Mouse (Mus musculus) layer of hippocampus, postnatal 25 days (tissue): ENCODE data around the gene Lrrc43. TPM values are rescaled to one million over a fixed set of nuclear protein-coding genes. Genes with fewer than 3 reads are reported as not detected.
A peak's percentile ranks its signal among the peaks of the same experiment; 100 is the strongest.
"Not testable (repeated sequence)": the region's sequence is repeated elsewhere in the genome, so short reads cannot be mapped to it uniquely, and the experiment has no call there.

Experiments used
- DNase-seq, 2 experiments: peaks; one replicate each; pipeline ENCODE4 v3.0.0; 2022; ENCODE audit warnings: mixed read lengths in 2 of 2, low spot score in 1 of 2; ENCODE audit errors: extremely low spot score in 1 of 2
- total RNA-seq, 2 experiments: library from RNA; stranded (reverse); gene quantifications; 2 replicates each; pipeline ENCODE4 v1.2.3; 2021

Gene Lrrc43
- total RNA-seq, result 1 to 10 TPM in 1 of 2 experiments, under 1 TPM in 1; 0.17 to 1.1 TPM

DNA sequence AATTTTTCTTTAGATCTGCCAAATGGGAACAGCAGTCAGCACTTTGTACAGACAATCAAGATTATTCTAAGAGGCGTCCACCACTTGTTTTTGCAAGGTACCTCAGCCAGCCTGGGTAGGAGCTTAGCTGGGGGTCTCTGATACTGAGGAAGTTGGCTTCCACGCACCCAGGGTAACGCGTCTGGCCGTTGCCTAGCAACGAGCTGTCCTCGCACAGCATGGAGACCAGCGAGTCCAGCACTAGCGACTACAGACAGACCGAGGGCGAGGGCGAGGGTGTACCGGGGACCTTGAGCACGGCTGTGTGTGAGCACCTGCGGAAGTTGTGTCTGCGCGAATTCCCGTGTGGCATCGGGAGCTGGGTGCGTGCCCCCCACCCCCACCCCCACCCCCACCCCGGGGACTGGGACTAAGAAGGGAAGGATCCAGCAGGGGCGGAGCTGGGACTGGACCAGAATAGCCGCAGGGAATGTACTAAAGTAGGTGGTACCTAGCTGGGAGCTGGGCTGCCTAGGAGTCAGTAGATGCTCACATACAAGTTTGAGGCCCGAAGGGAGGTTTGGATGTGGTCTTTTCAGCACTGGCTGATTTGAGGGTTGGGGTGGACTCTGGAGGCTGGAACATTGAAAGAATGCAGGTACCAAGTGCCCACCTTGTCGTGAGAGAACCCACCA, at the start of gene Lrrc43, which contains the start of gene Il31:
TSS of gene Lrrc43 (plus strand) at position 194 of the 674 bp plus-strand sequence.
TSS of gene Il31 (minus strand) at position 378 of the 674 bp plus-strand sequence.
- no peak for DNase-seq

DNA sequence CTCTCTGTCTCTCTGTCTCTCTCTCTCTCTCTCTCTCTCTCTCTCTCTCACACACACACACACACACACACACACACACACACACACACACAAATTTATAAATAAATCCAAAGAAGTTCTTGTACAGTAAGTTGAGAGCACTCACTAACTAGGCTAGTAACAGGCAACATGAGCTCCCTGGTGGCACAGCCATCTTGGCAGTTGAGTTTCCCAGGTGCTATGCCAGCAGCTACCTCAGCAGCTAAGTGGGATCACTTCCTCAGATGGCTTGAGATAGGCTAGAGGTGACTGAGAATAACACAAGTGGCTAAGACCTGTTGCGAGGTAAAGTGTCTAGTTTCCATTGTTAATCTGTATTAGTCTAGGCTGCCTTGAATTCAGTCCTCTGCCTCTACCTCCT, 49.8 kb upstream of the Lrrc43 start:
- DNase-seq, result no peak

DNA sequence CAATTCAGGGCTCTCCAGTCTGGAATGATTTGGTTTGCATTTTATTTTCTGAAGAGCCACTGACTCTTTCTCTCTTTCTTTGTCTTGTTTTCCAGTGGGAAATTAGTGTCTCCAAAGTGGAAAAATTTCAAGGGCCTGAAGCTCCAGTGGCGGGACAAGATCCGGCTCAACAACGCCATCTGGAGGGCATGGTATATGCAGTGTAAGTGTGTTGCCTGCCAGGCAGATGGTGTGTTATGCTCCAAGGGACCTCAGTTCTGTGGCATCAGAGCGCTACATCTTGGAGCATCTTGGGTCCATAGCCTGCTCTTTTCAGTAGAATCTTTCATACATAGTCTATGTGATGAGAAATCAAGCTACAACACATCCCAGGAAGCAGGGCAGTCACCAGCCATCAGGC, 49.2 kb upstream of the Lrrc43 start:
- peak in 1 of 2 experiments; percentile 48 for DNase-seq

DNA sequence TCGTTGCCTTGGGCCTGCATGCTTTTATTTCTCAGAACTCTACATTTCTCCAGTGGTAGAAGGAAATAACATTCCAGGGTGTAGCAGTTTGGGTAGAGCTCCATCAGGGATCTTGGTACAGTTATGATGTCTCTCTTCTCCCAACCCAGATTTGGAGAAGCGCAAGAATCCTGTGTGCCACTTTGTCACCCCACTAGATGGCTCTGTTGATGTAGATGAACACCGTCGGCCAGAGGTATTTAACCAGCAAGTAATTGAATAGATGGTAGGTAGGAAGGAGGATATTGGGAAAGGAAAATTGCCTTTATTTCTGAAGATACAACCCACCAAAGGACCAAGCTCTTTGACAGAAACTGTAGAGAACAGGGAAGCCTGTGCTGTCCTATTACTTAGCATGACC, 48.4 kb upstream of the Lrrc43 start:
- no peak for DNase-seq

DNA sequence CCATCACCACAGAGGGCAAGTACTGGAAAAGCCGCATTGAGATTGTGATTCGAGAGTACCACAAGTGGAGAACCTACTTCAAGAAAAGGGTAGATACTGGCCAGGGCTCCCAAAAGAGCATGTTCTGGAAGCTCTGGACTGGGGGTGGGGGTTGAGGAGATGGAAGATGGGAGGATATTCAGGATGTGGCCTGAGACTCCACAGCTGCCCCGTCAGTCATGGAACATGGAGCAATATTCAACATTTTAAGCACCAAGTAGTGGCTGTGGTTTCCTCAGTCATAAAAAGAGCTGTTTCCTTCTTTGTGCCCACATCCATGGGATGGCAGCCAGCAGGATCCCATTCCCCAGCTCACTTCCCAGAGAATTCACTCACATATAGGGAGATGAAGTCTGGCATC, 46.8 kb upstream of the Lrrc43 start:
- DNase-seq, result no peak

DNA sequence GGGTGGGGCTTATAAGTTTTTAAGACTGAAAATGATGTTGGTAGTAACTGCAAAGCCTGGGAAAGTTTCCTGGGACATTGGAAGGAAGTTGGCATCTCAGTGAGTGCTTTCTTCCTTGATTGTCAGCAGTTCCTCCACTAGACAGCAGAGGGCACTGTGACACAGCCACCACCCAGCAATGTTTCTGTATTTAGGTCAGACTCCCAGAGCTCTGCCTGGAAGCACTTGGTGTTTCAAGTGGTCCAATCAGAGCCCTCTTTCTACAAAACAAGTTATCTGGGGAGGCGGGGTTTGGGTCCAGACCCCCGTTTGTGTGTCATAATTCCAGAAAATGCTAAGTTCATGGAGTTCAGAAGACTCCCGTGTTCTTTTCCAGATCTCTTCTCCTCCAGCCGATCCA, 45.0 kb upstream of the Lrrc43 start:
- DNase-seq, result peak; percentile 50 to 76

DNA sequence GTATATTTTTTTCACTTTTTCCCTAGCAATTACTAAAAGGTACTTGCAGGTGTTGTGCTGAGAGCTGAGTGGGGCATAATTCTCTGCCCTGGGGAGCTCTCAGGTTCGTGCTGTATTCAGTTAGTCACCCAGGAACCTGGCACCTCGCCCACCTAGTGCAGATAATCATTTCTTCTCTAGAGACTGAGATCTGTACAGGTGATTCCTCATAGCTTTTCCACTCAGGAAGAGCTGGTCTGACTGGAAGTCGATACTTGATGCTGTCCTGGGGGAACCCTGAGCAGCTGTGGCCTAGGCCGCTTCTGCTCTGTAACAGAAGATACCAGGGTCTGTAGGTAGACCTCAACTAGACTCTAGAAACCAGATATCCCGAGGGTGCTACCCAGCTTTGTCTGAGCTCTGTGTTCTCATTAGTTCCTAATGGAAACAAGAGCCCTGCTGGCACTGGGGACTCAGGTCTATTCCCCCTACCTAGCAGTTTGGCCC, 44.2 kb upstream of the Lrrc43 start:
- DNase-seq, result no peak

DNA sequence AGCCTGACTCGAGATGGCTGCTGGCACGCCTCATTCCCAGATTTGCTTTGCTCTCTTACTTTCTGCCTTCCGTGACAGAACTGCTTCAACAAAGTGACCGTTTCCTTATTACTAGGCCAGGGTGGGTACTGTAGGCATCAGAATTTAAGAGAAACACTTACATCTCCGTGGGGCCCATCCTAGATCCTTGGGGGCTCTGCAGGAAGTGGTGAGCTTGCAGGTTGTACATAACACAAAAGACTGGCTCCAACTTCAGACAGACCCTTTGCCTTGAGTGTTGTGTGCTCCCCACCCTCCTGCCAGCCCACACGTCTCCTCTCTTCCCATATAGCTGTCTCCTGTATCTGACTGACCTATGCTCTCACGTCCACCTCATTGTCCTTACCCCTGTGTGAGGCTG, 37.2 kb upstream of the Lrrc43 start:
- DNase-seq, result no peak

DNA sequence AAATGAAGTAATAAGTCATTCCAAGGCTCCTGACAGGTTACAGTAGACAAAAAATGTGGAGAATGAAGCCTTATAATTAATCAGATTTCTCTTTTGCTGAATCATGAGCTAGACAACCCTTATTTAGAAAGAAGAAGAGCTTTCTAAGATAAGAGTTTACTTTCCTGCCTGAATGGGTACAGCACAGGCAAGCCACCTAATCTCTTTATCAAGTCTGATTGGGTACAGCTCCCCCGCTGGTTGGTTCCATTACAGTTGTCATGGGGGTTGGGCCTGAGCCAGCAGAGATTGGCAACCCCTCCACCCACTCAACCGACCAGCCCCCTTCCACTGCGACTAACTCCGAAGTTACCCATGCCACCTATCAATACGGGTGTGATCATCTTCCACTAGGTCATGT, 27.7 kb upstream of the Lrrc43 start:
- DNase-seq, result no peak

DNA sequence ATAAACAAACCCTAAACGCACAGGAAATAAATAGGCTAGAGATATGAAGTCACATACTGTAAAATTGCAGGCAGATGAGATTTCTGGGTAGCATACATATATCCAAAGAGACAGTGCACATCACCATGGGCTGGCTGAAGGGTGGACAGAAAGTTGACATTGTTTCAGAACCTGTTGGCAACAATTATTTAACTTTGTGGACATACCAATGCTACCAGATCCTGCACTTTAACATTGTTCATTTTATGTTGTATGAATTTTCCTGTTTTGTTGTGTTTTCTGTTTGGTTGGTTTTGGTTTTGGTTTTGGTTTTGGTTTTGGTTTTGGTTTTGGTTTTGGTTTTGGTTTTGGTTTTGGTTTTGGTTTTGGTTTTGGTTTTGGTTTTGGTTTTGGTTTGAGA, 24.5 kb upstream of the Lrrc43 start:
- no peak for DNase-seq

DNA sequence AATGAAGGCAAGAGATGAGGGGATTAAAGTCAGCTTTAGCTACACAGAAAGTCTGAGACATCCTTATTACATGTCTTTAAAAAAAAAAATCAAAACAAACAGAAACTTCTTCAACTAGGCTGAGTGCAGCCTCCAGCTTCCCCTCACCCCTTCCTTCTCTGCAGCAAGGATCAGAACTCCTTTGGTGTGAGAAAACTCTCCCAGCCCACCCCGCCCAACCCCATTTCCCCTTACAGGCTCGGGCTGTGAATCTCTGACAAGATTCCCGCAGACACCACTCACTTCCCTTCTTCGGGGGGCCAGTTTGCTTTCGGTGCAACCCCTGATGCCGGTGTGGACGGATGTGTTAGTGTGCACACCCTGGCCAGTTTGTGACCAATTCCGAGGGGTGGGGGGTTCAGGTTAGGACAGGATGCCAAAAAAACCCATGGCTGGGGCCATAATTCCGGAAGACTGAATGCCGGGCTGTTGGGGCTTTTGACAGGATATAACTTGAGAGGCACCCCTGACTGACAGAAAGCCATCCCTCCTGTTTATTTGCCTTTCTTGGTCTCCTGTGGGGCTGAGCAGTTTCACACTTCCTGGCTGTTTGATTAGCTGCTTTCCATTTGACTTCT, 18.2 kb upstream of the Lrrc43 start:
- no peak for DNase-seq

DNA sequence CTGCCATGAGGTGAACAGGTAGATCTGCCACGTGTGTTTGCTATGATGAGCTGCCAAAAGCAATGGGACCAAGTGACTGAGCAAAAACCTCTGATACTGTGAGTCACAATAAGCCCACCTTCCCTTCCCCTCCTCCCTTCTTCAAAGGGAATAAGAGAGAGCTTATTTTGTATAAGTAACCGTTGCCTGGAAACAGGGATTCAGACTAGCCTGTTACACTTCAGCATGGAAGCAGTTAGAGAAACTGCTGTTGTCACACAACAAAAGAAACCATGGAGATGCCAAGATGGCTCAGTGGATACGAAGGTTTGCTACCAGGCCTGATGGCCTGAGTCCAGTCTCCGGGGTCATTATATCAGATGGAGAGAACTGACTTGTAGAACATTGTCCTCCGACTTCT, 15.3 kb upstream of the Lrrc43 start:
- DNase-seq, result no peak

DNA sequence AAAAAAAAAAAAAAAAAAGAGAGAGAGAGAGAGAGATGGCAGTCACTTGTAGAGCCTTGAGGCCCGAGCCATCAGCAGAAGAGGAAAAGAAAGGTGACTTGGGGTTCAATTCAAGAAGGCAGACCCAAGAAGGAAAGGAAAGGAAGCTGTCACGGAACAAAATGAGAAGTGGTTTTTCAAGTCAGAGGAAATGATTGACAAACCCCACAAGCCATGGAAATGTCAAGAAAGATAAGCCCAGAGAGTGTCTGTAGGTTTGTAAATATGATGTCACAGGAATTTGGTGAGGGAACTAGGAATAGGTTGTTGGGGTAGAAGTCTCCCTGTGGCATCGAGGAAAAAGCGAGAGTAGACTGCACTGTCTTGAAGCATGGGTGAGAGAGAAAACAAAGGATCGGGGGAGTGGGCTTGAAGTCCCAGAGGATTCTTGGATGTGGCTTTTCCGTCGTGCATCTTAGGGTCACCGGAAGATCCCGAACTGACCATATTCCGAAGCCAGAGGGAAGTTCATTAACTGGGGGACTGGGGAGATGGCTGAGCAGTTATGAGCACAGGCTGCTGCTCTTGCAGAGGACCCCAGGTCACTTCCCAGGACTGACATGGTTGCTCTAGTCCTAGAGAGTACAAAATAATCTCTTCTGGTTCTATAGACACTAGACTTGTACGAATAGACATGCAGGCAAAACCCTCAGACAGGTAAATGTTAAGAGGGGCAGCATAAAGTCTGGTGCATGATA, 1.3 kb upstream of the Lrrc43 start:
- DNase-seq, result no peak

DNA sequence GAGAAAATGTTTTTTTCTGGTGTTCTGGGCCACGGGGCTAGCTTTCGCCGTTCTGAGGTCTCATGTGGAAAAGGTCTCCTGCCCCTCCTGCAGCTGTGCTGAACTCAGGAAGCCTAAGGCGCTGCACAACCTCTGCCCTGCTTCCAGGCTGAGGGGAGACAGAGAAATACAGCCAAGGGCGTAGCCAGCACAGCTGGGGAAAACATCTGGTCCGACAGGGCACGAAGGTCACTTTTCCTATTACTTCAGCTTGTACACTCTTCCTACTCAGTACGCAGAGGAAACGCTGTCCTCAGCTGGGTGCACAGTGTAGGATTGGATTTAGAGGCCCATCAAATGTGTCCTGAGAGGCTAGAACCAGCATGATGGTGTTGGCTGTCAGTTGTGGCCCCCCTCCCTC, 830 bp downstream of the Lrrc43 start:
- no peak for DNase-seq

DNA sequence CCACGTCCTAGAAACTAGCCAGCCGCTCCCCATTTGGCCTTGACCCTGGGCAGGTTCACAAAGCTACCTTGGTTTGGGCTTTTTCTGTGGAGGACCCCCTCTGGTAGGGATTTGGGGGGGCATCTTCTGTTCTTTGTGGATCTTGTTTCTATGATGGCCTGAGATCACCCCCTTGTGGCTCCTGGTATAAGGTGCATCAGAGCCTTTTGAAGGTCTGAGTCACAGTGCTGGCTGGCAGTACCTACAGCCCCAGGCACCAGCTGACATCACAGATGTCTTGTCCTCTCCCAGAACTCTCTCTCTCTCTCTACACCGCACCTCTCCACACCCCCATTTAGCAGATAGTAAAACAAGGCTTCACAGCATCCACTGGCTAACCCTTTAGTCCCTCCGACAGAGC, 10.6 kb downstream of the Lrrc43 start:
- peak in 1 of 2 experiments; percentile 34 for DNase-seq

DNA sequence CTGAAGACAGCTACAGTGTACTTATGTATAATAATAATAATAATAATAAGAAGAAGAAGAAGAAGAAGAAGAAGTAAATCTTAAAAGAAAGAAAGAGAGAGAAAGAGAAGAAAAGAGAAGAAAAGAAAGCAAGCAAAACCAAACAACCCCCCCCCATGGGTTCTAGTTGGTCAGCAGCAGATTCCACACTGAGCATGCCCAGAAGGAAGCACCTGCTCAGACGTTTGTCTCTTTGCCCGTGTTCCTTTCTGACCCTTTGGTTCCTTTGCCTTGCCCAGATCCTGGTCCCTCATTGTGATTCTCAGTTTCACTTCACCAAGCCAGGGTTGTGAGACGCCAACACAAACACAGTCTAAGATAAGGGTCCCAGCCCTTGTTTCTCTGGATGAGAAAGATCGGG, 12.9 kb downstream of the Lrrc43 start:
- DNase-seq, result no peak

DNA sequence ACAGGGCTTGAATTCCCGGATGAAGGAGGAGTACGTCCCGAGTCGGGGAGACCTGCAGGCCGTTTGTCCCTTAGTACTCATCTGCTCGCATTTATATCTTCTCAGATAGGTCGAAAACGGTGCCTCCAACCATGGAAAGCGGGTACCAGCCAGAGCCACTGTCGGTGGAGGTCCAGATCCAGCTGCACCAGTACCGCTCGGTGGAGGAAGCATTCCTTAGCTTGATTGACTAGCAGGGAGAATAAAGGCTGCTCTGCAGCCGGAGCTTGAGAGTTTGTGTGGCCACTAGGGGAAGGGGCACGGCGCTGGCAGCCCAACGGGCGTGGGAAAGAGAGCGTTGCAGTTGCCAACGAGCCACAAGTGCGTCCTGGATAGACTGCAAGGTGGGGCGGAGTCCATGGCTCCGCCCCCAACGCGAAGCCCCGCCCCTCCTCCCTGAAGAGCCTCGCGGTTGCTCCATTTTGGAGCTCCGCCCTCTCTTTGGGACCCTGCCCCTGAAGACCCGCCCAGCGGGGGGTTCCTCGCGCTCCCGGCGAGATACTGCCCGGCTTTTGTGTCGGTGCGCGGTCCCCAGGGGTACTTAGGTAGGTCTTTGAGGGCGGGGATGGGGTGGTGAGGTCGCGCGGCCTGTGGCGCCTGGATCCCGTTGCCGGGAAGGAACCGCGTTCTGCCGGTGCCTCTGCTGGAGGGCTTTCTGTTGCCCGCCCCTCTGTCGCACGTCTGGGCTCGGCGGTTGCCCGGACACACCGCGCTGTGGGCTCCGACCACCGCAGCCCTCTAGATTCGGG, 19.0 kb downstream of the Lrrc43 start:
- peak; percentile 62 to 73 for DNase-seq

DNA sequence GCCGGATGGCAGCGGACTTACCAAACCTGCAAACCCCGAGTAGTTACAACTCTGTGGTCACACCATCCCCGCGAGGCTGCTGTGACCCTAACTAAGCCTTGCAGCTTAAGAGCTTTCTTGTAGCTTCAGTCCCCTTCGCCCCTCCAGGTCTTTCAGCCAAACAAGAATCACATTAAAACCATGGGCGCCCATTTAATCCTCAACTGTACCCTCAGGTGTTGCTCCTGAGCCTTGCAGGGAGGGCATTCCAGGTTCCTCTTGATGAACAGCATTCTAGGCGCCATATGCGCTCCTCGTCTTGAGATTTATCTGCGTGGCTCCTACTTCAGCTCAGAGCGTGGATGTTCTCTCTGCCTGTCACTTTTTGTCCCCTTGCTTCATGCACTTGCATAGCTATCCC, 19.8 kb downstream of the Lrrc43 start:
- DNase-seq, result no peak

DNA sequence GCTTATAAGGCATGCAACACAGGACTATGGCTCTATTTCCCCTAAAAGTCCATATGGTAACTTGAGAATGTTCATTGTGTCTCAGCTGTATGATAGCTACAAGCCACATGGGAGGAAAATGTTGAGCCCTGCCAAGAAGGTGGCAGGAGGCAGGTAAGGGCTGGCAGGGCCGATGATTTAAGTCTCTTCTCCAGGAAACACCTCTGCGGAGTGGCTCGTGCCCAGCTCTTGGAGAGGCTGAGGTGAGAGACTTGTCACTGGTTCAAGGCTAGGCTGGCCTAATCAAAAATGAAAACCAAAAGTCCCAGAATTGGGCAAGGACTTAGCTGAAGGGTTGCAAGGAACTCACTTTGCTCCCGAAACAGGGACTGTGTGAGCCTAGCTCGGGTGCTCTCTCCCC, 21.1 kb downstream of the Lrrc43 start, which contains the start of gene B3gnt4:
TSS of gene B3gnt4 (plus strand) at position 301 of the 400 bp plus-strand sequence.
- DNase-seq, result no peak

DNA sequence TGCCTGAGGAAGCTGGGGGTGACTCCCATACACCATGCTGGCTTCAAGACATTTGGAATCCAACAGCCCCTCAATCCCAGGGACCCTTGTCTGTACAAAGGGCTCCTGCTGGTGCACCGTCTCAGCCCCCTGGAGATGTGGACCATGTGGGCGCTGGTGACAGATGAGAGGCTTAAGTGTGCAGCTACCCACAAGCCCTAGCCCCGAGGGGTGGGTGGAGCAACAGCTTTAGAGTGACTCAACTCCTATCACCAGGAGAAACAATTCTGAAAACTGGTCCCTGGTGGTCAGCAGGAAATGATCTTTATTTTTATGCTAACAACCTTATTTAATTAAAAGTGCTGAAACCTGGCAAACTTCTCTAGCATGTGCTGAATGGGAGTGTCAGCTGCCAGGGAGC, 22.3 kb downstream of the Lrrc43 start:
- not testable (repeated sequence) for DNase-seq

DNA sequence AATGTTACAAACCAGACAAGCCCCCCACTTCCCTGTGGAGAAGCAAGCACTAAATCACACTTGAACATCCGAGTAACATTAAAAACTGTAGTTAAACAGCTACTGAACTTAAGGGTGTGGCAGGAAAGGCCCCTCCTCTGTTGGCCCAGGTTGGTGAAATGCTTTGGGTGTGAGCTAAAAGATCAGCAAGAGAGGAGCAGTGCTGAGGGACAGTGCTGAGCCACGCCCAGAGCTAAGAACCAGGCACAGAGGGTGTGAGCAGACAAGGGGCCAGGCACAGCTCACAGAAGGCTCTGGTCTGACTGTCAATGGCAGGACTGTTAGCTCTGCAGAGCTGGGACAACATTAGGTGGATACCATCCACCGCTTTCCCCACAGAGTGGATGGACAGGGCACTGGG, 23.0 kb downstream of the Lrrc43 start:
- DNase-seq, result no peak
